Mouse (Mus musculus) brain, embryonic 14.5 days (tissue): ENCODE data around the gene Cox17.

ENCODE experiments used
- CTCF ChIP-seq: fragments of 200-500 bp; IDR thresholded peaks from 2 replicates; pipeline ENCODE4 v1.5.1; 2012; ENCODE audit warnings: inconsistent platforms, mild to moderate bottlenecking, moderate library complexity, borderline replicate concordance; ENCODE audit not compliant: insufficient read depth, insufficient read length; ENCODE audit errors: extremely low read depth
- POLR2A ChIP-seq: fragments of 200-500 bp; IDR thresholded peaks from 2 replicates; pipeline ENCODE4 v1.6.1; 2012; ENCODE audit warnings: mild to moderate bottlenecking, inconsistent platforms, borderline replicate concordance; ENCODE audit not compliant: poor library complexity, insufficient read depth, insufficient read length, severe bottlenecking; ENCODE audit errors: extremely low read depth

DNA sequence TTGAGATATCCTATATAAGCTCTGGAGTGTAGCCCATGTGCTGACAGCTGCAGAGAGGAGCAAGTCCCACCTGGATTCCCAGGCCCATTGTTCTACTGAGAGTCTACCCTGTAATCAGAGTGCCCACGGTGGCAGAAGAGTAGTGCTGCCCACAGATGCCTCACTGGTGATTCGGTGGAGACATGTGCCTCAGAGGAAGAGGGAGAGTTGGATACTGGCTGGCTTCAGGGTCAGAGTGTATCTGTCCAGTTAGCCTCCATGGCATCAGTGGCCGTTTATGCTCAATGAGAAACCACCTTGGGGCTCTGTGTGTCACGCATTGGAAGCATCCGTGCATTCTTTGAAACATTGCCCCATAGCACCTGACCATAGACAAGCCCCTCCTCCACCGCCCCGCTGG lies 16.9 kb downstream of the Cox17 start:
- no peak for TF ChIP-seq CTCF
- no peak for TF ChIP-seq POLR2A
